Mouse (Mus musculus) thymus, adult 2 months (tissue): Measurements from ENCODE around the gene 2010111I01Rik.

Experiments used
- CTCF ChIP-seq: fragments of 200-500 bp; IDR thresholded peaks from 2 replicates; pipeline ENCODE4 v1.5.1; 2012; ENCODE audit warnings: mild to moderate bottlenecking, control low read depth, low read length, moderate library complexity, borderline replicate concordance; ENCODE audit not compliant: control insufficient read depth, poor library complexity, insufficient read depth; ENCODE audit errors: extremely low read depth
- POLR2A ChIP-seq: fragments of 200-500 bp; IDR thresholded peaks from 2 replicates; pipeline ENCODE4 v1.6.1; 2012; ENCODE audit warnings: mild to moderate bottlenecking, low read length, control low read depth, moderate library complexity; ENCODE audit not compliant: control insufficient read depth, poor library complexity, insufficient read depth; ENCODE audit errors: extremely low read depth

- TF ChIP-seq CTCF (no peak), POLR2A (no peak)
These were observed 137.1 kb downstream of the 2010111I01Rik start for GRCm38 (mm10) chr13:63101761-63102160.
